7 mouse cellular contexts compared by ENCODE assay signal in the genomic region with DNA sequence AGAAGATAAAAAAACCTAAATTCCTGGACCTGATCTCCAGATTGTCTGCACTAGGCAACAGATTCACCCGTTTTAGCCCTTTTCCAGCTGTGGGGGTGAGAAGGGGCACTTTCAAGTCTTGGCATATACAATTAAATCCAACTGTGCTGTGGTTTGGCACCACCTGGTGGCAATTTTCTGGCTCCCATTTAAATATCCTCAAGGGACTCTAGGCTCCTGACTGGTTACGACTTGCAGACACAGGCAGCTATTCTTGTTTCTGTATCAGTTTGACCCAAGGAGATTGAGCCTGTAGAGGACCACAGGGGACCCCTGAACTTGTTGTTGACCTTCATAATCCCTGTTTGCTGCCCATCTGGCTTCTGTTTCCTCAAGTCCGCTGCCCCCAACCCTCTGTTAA.
DNase-seq lines count a peak whose midpoint lies in the region; TF ChIP-seq lines count a peak whose summit lies in the region.

No protein-coding gene starts in this region.

- no peak for TF ChIP-seq POLR2A in cortical plate, adult 2 months (IDR thresholded peaks at IDR 0.05; ENCODE audit: extremely low read depth, insufficient read depth, low read length)

- no peak overlapping the region for H3K27ac ChIP-seq in cortical plate, adult 2 months (ENCODE audit: insufficient read depth, low read length)

- peaks cover 2% of the 10 kb centered on the region; the same call in 1 of the 2 replicates for H3K4me1 ChIP-seq in cortical plate, adult 2 months (ENCODE audit: control insufficient read depth, insufficient read depth, low read length)

- intact Hi-C loops in left cerebral cortex, postnatal 4 days (cut with DNase I): no loop called here
- intact Hi-C loops in heart, postnatal 25 days (cut with DNase I): no loop called here

- TF ChIP-seq CTCF in cortical plate, adult 2 months (IDR thresholded peaks at IDR 0.05; ENCODE audit: extremely low read depth, insufficient read depth, low read length): peak; percentile 44; the same call in 1 of the 2 replicates

- no peak overlapping the region for H3K4me3 ChIP-seq in cortical plate, adult 2 months (ENCODE audit: insufficient read depth, low read length)

- DNase-seq in left cerebral cortex, adult 11 months (ENCODE audit: low spot score): peak; percentile 38
- no peak for DNase-seq in left cerebral cortex, postnatal 4 days
- DNase-seq in ZHBTc4 (ENCODE audit: low read depth, low spot score): peak; percentile 29
- DNase-seq in kidney, postnatal 25 days: peak; percentile 37 to 59
- DNase-seq in retina, postnatal 1 day: peak; percentile 68
- DNase-seq in heart, postnatal 25 days (ENCODE audit: low spot score): no peak

Comparison
In these comparisons a context has a peak if more than half of its experiments do, and no peak if none do; other contexts are left out.
1. DNase-seq: peak in left cerebral cortex, adult 11 months (single experiment), ZHBTc4 (single experiment), kidney, postnatal 25 days (2 of 2) and retina, postnatal 1 day (single experiment); none in left cerebral cortex, postnatal 4 days (single experiment) and heart, postnatal 25 days (single experiment).